Mouse (Mus musculus) ES-Bruce4 (cell line): ENCODE results near the gene Thap2.

Source experiments
- CTCF ChIP-seq: IDR thresholded peaks from one replicate; pipeline ENCODE4 v1.8.1; 2011; ENCODE audit warnings: low read depth, low read length
- EP300 ChIP-seq: IDR thresholded peaks from 2 replicates; pipeline ENCODE4 v1.6.1; 2011; ENCODE audit warnings: low read depth, low read length; ENCODE audit not compliant: insufficient read depth
- POLR2A ChIP-seq: IDR thresholded peaks from one replicate; pipeline ENCODE4 v1.8.1; 2011; ENCODE audit warnings: low read length; ENCODE audit not compliant: insufficient read depth

DNA sequence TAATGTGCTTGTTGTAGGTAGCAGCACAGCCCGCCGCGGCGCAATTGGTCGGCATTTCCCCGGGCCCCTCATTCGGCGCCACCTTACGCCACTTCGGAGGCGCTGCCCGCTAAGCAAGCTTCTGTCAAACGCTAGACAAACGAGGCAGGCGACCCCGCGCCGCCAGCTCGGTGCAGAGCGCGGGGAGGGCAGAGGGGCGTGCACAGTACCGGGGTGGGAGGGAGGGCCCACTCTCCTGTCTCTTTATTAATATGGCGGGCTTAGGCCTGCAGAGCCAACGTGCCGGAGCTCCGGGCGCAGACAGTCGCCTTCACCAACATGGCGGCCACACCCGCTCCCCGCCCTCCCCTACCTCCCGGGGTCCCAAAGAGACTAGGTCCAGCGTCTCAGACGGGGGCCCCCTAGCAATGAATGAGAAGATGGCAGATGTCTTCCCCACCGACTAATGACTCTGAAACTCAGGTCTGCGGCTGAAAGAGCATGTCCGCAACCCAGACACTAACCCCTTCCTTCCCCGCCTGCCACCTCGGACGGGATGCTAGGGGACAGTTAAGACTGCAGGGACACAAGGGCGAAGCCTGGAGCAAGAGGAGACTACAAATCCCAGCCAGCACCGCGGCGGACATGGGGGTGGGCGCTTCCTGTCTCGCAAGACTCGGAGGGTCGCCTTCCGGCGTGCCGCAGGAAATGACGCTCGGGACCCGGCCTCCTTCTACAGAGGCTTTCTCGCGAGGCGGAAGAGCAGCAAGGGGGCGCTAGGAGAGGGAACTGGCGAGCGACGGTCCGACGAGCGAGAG lies at the start of gene Thap2, which contains the start of gene Zfc3h1:
- peak; percentile 40 for TF ChIP-seq CTCF
- peak; percentile 65 for TF ChIP-seq POLR2A
- TF ChIP-seq EP300: 0 out of 2 replicates have a peak, but pooled peaks have one; percentile 32
